Mouse (Mus musculus) right cerebral cortex, postnatal 14 days (tissue): Measurements from ENCODE around the gene Cebpe.
A peak's percentile ranks its signal among the peaks of the same experiment; 100 is the strongest.

Experiments used
- DNase-seq: peaks from one replicate; pipeline ENCODE4 v3.0.0; 2022

The Cebpe gene

GRCm38 (mm10) chr14:54720654-54721350 lies 8.8 kb upstream of the Cebpe start:
- DNase-seq: no peak

GRCm38 (mm10) chr14:54720041-54720440 lies 8.1 kb upstream of the Cebpe start:
- no peak for DNase-seq

- no peak for DNase-seq
Measured at GRCm38 (mm10) chr14:54715402-54715801, 3.4 kb upstream of the Cebpe start.

GRCm38 (mm10) chr14:54714617-54715081 lies 2.7 kb upstream of the Cebpe start:
- DNase-seq: no peak

GRCm38 (mm10) chr14:54714121-54714520 lies 2.1 kb upstream of the Cebpe start:
- peak; percentile 36 for DNase-seq

GRCm38 (mm10) chr14:54712861-54713260 lies 887 bp upstream of the Cebpe start:
- DNase-seq: no peak

- no peak for DNase-seq
Measured at GRCm38 (mm10) chr14:54709054-54709453, 2.9 kb downstream of the Cebpe start.

- DNase-seq: no peak
Measured at GRCm38 (mm10) chr14:54706589-54707320, 5.2 kb downstream of the Cebpe start.

GRCm38 (mm10) chr14:54705844-54706243 lies 6.1 kb downstream of the Cebpe start:
- DNase-seq: no peak

GRCm38 (mm10) chr14:54703207-54703606 lies 8.8 kb downstream of the Cebpe start:
- DNase-seq: no peak

- peak; percentile 75 for DNase-seq
Measured at GRCm38 (mm10) chr14:54701298-54701697, 10.7 kb downstream of the Cebpe start.

GRCm38 (mm10) chr14:54699586-54699985 lies 12.4 kb downstream of the Cebpe start:
- DNase-seq: no peak

GRCm38 (mm10) chr14:54698733-54699132 lies 13.2 kb downstream of the Cebpe start, which contains the start of gene Gm29776:
Gene Gm29776, minus strand, starts transcription at chr14:54698833.
- DNase-seq: no peak

- no peak for DNase-seq
Measured at GRCm38 (mm10) chr14:54696752-54697151, 15.2 kb downstream of the Cebpe start.

GRCm38 (mm10) chr14:54695042-54695441 lies 16.9 kb downstream of the Cebpe start:
- DNase-seq: no peak

GRCm38 (mm10) chr14:54687251-54687650 lies 24.7 kb downstream of the Cebpe start:
- no peak for DNase-seq

GRCm38 (mm10) chr14:54686522-54687143 lies 25.3 kb downstream of the Cebpe start, which contains the start of gene Acin1:
Gene Acin1, minus strand, starts transcription at chr14:54686931.
- DNase-seq: peak; percentile 100

GRCm38 (mm10) chr14:54686063-54686521 lies 25.9 kb downstream of the Cebpe start, which contains the start of gene 1700123O20Rik:
Gene 1700123O20Rik, plus strand, starts transcription at chr14:54686216.
- peak; percentile 70 for DNase-seq

GRCm38 (mm10) chr14:54685471-54685870 lies 26.5 kb downstream of the Cebpe start:
- DNase-seq: no peak

GRCm38 (mm10) chr14:54682396-54682795 lies 29.6 kb downstream of the Cebpe start:
- no peak for DNase-seq

- DNase-seq: no peak
Measured at GRCm38 (mm10) chr14:54678657-54679304, 33.2 kb downstream of the Cebpe start.

- DNase-seq: no peak
Measured at GRCm38 (mm10) chr14:54676290-54676689, 35.7 kb downstream of the Cebpe start.

GRCm38 (mm10) chr14:54674317-54674716 lies 37.7 kb downstream of the Cebpe start:
- no peak for DNase-seq
